20 mouse cellular contexts compared by ENCODE assay signal in the genomic region with DNA sequence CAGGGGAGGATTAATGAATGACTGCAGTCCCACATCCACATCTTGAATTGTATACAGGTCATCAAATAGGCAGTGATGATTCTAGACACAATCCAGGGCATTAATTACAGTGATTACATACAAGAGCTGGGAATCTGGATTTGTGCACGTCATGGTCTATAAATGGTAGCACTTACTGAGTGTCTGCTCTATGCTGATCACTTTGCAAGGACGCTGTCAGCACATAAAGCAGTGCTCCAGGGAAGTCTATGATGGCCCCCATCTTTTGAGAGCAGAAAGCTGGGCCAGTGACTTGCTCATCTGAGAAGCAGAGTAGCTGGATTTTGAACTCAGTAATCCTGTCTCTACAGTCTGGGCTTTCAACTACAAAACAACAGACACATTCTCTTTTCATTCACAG.
"Had no signal": no experiment of that assay in that cellular context is flagged by ENCODE, and none has a peak within 500 bp of the region (broad histone marks: within the 10 kb centered on the region; RNA-seq: fewer than 3 reads in every experiment).

No protein-coding gene starts in this region.

- H3K4me3 ChIP-seq: limb, embryonic 12.5 days; limb, embryonic 15.5 days; midbrain, embryonic 12.5 days; midbrain, embryonic 15.5 days; neural tube, embryonic 12.5 days; neural tube, embryonic 15.5 days had no signal

- DNase-seq: kidney, postnatal 14 days; kidney, postnatal 4 days; left cerebral cortex, postnatal 4 days; liver, postnatal 0 days; lung, embryonic 14.5 days; right cerebral cortex, adult 18-20 months; right cerebral cortex, postnatal 14 days; right cerebral cortex, postnatal 4 days; thymus, postnatal 36 days had no signal

- H3K36me3 ChIP-seq: midbrain, embryonic 12.5 days; midbrain, embryonic 15.5 days; neural tube, embryonic 12.5 days; neural tube, embryonic 15.5 days had no signal

- H3K27me3 ChIP-seq: limb, embryonic 12.5 days; limb, embryonic 15.5 days; midbrain, embryonic 12.5 days; midbrain, embryonic 15.5 days; neural tube, embryonic 12.5 days; neural tube, embryonic 15.5 days had no signal

- H3K4me2 ChIP-seq: limb, embryonic 12.5 days; limb, embryonic 15.5 days; liver, embryonic 11.5 days; lung, embryonic 14.5 days; midbrain, embryonic 12.5 days; midbrain, embryonic 15.5 days; neural tube, embryonic 12.5 days; neural tube, embryonic 15.5 days had no signal

- H3K9ac ChIP-seq: limb, embryonic 12.5 days; limb, embryonic 15.5 days; liver, embryonic 14.5 days; liver, postnatal 0 days; lung, embryonic 14.5 days; midbrain, embryonic 12.5 days; midbrain, embryonic 15.5 days; neural tube, embryonic 12.5 days; neural tube, embryonic 15.5 days had no signal

- H3K4me1 ChIP-seq: midbrain, embryonic 12.5 days; midbrain, embryonic 15.5 days; neural tube, embryonic 12.5 days; neural tube, embryonic 15.5 days had no signal

- H3K27ac ChIP-seq: limb, embryonic 12.5 days; limb, embryonic 15.5 days; liver, embryonic 14.5 days; macrophage; midbrain, embryonic 12.5 days; midbrain, embryonic 15.5 days; neural tube, embryonic 12.5 days; neural tube, embryonic 15.5 days; stomach, postnatal 0 days had no signal

- ATAC-seq: liver, postnatal 0 days; lung, postnatal 0 days; midbrain, embryonic 15.5 days had no signal

- H3K9me3 ChIP-seq: limb, embryonic 12.5 days; limb, embryonic 15.5 days; midbrain, embryonic 12.5 days; midbrain, embryonic 15.5 days; neural tube, embryonic 12.5 days; neural tube, embryonic 15.5 days had no signal
